Mouse (Mus musculus): Measurements from ENCODE around the gene Kifc3.

DNA sequence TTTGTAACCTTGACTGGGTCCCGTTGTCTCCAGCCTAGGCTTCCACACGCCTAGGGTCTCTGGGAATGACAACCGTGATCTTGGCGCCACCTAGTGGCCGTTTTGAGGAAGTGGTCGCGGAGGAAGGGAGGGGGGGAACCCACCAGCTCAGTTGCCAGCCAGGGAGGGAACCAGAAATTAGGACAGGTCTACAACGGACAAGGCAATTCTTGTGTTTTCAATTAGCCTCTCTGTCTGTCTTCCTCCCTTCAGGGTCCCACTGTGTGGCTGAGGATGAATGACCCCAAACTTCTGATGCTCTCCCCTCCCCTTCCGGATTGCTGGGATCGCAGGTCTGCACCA, 1.4 kb upstream of the Kifc3 start:
- no peak for TF ChIP-seq MEF2A (IDR thresholded peaks at IDR 0.05; ENCODE audit: borderline replicate concordance, low read depth, low read length)
- no peak for TF ChIP-seq USF1 (IDR thresholded peaks at IDR 0.05; ENCODE audit: low read depth, low read length)
- TF ChIP-seq CTCF (conservative IDR thresholded peaks at IDR 0.05 in 1 of 2, IDR thresholded peaks at IDR 0.05 in 1 of 2; ENCODE audit: low read depth in 2 of 2, low read length in 2 of 2): peak; percentile 69 to 96
- no peak for TF ChIP-seq POLR2A (IDR thresholded peaks at IDR 0.05; ENCODE audit: low read depth, low read length)
- no peak for TF ChIP-seq ZKSCAN1 (IDR thresholded peaks at IDR 0.05; ENCODE audit: borderline replicate concordance, low read depth, low read length)
- TF ChIP-seq EP300 (IDR thresholded peaks at IDR 0.05; ENCODE audit: low read length): no peak
- TF ChIP-seq ETS1 (conservative IDR thresholded peaks at IDR 0.05; ENCODE audit: low read depth, low read length): no peak
- TF ChIP-seq TBP (conservative IDR thresholded peaks at IDR 0.05; ENCODE audit: low read depth, low read length): no peak
- no peak for TF ChIP-seq TCF12 (IDR thresholded peaks at IDR 0.05; ENCODE audit: low read depth, low read length)
- no peak for TF ChIP-seq ZNF384 (IDR thresholded peaks at IDR 0.05; ENCODE audit: low read depth, low read length)

Data from CH12.LX (cell line).